Mouse (Mus musculus) cerebellum, adult (tissue): ENCODE measurements around the gene Ifngr2.
"Not testable (repeated sequence)": the region's sequence is repeated elsewhere in the genome, so short reads cannot be mapped to it uniquely, and the experiment has no call there.

Experiments used
- ATAC-seq: cut with Nextera tagmentation; 2 replicates; pipeline ENCODE4 v1.9.2; 2017; ENCODE audit warnings: mild to moderate bottlenecking, moderate library complexity, mixed read lengths; ENCODE audit not compliant: insufficient number of reproducible peaks, low FRiP score, low TSS enrichment

The Ifngr2 gene

DNA sequence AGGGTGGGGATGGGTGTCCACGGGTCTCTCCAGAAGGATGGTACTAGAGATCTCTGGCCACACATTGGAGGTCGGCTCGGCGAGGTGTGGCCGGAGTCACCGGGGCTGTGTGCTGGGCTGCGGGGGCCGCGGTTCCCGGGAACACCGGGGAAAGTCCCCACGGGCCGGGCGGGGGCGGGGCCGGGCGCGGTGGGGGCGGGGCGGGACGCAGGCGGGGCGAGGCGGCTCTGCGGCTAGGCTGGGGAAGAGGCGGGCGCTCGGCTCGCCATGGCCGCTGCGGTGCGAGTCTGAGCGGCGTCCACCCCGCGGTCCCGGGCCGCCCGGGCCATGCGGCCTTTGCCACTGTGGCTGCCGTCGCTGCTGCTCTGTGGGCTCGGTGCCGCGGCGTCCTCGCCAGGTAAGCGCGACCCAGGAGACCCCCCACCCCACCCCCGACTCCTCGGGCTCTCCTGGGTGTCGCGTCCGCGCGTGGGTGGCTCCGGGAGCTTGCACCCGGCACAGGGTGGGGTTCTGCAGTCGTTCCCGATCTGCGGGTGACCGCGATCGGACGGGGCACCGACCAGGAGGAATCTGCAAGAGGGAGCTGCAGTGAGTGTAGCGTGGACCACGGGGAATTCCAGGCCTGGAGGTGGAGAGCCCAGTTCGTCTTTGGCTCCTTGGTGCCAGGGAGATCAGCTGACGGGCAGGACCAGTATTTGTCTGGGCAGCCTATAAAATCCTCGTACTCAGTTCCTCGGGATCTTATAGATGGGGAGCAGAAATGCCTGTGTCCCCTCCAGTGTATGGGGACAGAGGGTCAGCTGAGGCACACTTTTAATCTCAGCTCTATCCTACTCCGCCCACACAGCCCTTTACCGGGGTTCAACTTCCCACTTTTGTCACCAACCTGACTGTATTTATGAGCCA lies at the start of gene Ifngr2:
Ifngr2 (plus strand) TSS at position 237 of the 906 bp plus-strand sequence.
- peak; percentile 67 for ATAC-seq

DNA sequence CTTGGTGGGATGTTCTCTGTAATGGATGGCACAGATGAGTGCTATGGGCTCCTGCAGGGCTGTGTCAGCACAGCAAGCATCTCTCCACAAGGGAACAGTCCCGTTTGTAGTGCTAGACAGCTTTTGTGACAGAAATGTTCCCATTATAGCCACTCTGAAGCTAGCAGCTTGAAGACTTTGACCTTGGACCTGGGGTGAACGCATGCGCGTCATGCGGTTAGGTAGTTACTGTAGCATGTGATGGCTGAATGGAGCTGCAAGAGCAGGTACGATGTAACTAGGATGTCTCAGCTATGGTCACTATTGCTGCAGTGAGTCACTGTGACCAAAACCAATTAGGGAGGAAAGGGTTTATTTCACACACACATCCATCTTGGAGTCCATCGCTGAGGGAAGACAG lies 48.8 kb upstream of the Ifngr2 start:
- no peak for ATAC-seq

DNA sequence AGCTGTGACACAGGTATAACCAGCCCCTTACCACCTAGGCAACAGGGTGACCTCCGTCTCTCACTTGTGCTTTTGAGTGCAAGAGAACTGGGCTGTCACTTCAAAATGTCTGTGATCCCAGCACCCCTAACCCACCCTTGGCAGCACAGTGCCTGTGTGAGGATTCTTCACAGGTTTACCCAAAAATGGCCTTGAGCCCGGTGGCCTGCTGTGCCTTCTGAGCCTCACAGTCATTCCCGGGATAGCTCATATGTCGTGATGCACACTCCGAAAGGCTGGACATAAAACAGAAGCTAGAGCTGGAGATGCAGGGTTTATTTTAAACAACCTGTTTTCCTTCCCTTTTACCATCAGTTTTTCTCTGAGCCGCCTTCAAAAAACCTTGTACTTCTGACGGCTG lies 42.2 kb upstream of the Ifngr2 start:
- ATAC-seq = peak; percentile 18; the same call in 1 of the 2 replicates

DNA sequence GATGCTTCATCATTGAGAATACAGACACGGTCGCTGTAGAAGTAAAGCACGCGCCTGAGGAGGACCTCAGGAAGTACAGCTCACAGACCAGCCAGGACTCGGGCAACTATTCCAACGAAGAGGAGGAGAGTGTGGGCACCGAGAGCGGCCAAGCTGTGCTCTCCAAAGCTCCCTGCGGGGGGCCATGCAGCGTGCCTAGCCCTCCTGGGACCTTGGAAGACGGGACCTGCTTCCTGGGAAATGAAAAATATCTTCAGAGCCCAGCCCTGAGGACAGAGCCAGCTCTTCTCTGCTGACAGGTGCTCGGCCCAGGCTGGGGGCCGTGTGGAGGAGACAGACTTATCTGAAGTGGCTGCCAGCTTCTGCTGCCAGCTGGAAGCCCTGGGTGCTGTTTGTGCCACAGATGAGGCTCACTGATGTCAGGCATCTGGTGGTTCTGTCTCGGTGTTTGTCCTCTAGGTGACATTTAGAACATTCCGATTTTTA lies 41.7 kb upstream of the Ifngr2 start:
- ATAC-seq = peak; percentile 71

DNA sequence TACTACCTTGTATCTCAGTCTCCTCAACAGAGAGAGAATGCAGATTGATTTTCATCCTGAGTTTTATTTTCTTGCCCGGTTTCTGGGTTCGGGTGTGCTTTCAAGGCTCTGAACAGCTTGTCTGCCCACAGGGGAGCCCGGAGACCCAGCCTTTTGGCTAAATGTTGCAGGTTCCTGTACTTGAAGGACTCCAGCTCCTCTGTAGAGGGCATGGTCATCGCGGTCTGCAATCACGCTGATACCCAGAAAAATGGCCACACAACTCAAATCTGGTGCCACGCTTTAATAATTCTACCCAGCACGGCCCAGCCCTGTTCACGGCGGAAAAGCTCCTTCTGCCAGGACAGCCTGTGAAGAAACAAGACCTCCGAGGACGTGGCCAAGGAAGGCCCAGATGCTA lies 40.5 kb upstream of the Ifngr2 start:
- ATAC-seq = peak; percentile 46; the same call in 1 of the 2 replicates

DNA sequence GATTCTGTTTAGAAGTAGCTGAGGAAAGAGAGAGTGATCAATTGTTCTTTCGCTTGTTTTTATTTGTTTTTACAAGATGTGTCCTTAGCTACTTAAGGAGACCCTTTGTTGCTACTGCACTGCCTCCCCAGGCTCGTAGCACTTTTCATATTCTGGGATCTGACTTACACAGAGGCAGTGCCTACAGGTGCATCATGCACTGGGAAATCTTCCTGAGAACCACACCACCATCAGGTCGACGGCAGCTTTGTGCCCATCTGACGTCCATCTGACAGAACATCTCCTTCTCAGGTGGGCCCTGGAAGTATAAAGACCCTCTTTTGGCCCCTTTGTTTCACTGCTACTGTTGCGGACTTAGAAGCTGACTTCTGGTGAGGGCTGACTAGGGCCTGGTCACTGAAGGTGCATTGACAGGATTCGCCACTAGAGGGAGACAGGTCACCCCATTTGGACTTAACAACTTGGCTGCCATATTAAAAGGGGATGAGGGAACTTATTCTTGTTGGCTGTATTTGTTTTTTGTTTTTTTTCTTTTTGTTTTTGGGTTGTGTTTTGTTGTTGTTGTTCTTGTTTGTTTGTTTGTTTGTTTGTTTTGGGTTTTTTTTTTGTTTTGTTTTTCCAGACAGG lies 34.6 kb upstream of the Ifngr2 start:
- ATAC-seq = 0 out of 2 replicates have a peak, but pooled peaks have one; percentile 36

DNA sequence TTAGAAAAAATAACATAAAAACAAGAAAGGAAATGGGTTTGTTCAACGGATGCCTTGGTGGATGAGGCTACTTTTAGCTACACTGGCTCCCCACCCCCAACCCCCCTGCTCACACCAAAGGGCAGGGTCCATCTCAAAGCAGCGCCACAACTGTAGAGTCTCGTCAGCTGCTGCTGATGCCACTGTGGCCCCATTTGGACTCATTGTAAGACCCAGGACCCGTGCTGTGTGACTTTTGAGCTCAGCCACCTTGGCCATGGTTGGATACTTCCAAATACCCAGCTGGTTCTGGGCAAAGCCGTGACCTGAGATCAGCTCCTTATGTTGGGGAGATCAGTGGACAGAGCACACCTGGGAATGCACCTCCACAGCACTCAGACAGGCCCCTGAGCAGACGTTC lies 33.8 kb upstream of the Ifngr2 start:
- ATAC-seq = no peak

DNA sequence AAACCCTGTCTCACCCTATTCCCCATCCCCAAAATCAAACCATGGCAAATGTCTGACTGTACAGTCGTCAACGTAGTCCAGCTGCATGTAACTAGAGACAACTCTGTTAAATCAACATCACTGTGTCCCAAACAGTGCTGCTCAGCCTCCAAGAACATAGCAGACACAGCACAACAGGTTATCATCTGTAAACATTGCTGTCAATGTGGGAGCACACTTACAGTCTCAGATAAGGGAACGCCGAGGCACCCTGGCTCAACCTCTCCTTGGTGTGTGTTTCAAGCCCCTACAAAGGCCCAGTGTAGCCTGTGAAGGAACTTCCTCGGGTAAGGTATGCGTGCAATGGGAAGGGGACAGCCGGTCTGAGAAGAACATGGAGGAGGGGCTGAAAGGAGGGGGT lies 29.9 kb upstream of the Ifngr2 start:
- ATAC-seq = no peak

DNA sequence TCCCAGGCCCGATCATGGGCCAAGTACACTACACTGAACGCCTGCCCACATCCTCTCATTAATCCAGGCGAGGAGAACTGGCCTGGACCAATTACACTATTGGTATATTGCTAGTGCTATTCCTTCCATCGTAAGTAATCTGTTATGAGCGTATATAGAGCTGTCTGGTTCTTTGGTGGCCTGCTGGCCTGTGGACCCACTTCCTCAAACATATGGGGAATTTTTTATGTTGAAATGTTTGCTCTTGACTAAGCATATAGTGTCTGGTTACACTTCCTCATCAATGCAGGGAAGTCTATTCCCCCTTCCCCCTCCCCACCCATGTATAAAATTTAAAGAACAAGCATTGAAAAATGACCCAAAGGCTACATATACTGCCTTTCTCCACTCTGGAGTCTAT lies 24.8 kb upstream of the Ifngr2 start:
- ATAC-seq = no peak

DNA sequence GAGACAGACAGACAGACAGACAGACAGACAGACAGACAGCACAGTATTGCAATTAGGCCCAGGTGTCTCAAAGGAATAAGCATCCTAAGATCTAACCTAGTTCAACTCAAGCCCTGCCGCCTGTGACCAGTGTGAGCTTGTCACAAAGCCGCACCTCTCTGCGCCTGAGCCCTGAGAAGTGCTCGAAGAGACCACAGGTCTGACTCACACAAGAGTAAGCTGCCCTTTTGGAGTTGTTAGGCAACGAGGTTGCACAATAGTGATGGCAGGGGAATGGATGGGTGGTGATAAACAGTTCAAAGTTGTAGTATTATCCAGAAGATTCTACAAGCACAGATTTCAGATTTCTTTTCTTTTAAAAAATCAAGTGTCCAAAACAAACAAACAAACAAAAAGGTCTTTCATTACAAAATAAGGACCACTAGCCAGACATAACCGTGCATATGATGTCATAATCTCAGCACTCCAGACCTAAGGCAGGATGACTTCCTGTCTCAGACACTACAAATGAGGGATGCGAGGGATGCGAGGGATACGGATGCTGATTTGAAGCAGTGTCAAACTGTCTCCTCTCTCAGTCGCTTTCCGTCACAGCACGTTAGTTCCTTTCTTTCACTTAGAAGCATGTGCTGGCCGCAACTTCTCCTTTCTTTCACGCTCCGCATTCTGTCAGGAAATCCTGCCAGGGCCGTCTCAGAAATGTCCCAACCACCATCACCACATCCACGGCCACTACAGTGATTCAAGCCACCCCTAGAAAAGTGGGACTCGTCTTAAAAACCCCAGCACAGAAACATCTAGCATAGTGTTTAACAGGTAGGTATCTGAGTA lies 24.2 kb upstream of the Ifngr2 start:
- ATAC-seq = no peak

DNA sequence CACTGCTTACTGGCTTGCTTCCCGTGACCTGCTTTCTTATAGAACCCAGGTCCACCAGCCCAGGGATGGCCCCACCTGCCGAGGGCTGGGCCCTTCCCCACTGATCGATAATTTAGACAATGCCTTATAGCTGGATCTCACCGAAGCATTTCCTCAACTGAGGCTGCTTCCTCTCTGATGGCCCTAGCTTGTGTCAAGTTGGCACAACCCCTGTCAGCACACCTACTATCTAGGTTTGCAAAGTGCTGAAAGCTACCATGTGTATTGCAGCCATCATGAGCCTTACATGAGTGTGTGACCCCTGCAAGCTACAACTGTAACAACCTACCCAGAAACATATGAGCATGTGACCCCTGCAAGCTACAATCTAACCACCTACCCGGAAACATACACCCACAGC lies 22.7 kb upstream of the Ifngr2 start:
- ATAC-seq = no peak

DNA sequence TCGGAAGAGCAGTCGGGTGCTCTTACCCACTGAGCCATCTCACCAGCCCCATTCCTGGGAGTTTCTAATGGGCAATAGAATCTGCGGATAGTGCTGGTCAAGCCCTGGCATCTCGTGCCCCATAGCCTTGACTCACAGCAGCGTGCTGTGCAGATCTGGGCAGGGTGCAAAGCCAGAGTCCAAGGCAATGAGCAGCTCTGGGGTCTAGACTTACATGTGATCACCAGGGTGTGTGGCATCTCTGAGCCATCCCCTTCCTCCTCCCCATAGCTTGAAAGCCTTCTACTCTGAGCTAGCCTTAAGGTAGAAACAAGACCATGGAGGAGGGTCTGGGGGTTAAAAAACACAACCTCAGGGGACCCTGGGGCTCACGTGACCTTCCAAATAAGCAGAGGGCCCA lies 20.6 kb upstream of the Ifngr2 start:
- no peak for ATAC-seq

DNA sequence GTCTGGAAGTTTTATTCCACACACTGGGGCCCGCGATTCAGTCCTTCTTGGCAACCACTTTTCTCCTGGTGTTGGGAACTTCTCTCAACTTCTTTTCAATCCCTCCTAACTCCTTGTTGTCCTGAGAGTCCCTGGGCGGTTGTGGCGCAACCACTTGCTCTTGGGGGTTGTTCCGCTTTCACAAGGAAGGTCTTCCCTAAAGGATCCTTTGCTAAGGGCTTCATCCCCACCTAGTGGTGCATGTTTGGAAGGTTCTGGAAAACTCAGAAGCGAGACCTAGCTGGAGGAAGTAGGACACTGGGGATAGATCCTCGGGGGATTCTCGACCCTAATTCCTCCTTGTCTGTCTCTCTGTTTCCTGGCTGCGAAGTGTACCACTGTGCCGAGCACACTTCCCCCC lies 19.8 kb upstream of the Ifngr2 start:
- no peak for ATAC-seq

DNA sequence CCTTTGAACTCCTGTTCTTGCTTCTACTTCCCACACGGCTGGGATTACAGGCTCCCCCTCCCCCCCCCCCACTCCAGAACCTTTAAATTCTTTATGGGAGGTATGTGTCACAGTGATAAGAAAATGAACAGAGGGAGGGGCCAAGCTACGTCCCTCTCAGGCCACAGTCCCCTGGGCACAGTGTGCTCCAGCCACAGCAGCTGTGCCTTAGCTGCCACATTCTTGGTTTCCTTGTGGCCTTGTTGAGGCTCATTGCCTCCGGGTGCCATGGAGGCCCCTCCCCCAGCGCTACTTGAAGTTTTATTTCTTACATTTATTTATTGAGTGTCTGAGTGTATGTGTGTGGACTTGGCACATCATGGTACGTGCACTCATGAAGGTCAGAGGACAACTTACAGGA lies 19.4 kb upstream of the Ifngr2 start:
- ATAC-seq = no peak

DNA sequence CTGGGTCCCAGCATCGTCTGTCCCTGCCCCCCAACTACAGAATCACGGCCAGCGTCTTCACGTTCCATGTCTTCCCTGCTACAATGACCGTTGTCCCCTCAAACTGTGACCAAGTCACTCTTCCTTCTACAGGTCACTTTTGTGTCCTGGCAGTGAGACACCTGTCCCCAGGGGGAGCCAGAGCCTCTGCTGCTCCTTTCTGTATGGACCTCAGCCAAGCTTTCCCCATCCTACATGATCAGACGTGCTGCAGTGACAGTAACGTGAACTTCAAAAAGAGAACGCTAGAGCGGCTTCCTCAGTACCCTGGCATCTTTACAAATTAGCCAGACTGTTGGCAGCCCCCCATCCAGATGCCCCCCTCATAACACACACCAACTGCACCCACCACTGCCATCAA lies 18.3 kb upstream of the Ifngr2 start:
- ATAC-seq = no peak

DNA sequence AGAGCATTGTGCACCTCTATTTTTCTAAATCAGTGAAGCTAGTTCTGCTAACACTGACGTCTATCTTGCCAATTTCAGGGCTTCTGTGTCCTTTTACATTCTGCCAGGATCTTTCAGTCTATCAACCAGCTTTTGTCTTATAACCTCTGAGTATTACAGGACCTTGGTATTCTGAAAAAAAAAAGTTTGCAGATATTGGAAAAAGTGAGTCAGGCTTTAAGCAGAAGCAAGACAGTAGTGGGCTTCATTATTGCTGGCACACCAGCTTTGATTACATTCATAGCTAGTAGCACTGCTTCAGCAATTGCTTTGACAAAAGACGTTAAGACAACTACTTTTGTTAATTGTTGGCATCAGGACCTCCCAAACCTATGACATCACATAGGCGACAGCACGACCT lies 16.0 kb upstream of the Ifngr2 start:
- ATAC-seq = not testable (repeated sequence)

DNA sequence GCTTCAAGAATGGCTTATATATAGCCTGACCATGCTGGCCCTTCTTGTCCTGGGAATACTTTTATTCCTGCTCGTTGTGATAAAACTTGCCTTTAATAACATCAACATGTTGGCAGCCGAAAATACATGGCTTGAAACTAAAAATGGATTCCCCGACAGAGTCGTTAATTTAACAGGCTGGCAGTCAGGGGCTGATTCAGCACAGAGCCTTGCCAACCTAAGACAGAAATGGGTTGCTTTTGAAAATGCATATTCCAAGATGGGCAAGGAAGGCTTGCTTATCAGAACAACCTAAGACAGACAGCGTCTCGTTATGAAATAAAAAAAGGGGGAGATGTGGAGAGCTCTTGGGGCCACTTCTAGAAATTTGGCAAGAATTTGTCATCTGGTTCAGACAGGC lies 15.0 kb upstream of the Ifngr2 start:
- ATAC-seq = no peak

DNA sequence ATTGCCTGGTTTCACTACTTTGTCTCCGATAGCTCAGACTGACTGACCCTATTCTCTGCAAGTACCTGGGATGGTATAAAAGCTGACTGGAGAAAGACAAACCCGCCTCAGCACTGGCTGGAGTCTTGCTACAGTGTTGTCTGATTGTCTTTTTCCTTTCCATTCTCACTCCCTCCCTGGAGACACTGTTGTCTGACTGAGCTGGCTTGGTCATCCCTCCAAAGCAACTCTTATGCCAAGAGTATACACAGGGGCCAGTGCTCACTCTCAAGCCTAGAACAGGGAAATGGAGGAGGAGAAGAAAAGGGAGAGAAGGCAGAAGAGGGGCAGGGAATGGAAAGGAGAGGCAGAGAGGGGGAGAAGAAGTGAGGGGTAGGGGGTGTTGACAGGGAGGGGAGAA lies 14.4 kb upstream of the Ifngr2 start:
- ATAC-seq = no peak

DNA sequence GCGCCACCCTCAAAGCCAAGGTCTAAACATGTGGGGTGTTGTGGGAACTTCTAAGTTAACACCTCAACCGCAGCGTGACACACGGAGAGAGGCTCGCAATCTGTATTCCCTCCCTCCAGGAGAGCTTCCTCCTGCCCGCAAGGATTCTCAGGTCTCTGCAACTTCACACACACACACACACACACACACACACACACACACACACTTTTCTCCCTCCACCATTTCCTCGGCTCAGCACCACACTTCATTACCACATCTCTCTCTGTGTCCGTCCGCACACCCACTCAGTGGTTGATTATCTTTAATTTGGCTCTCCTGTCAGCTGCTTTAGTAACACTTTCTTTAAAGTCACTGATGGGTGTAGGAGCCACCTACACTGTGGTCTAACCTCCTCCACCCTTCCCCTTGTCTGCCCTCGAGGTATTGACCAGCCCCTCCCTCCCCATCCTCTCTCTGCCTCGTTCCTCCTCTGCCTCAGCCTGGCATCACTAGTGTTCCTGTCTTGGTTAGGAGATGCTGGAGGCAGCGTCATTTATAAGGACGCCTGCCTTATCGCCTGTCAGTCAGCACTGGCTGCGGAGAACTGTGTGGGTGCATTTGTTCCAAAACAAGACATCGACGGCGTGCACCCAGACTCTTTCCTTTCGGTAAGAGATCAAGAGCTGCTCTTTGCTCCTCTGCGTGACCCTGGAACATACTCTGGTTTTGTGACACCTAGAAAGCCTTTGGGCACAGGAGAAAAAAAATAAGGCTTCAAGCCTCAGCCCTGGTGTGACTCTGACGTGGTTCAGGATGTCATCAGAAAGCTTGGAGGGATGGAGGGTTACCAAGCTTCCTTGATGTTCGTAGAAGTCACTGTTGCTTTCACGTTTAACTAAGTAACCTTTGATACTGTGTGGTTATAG lies 13.5 kb upstream of the Ifngr2 start:
- ATAC-seq = no peak

DNA sequence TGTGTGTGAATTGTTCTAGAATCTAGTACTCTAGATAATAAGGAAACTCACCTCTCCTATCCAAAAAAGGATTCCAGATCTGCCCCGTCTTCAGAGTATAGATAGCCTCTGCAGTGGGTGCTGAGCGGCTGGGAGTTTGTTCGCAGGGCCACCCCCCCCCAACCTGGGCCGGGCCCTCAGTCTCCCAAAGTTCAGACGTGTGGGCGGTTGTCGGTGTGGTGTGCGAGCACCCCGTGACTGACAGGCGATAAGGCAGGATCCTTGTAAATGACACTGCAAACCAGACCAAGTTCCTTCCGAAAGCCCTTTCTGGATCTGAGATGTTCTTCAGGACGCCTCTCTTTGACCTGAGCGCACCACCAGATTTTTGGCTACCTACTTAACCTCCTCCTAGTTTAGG lies 12.4 kb upstream of the Ifngr2 start:
- ATAC-seq = peak; percentile 95
